Mouse (Mus musculus) embryonic fibroblast, embryonic 13.5 days (primary cell): ENCODE data around the gene 0610040J01Rik.

Source experiments
- CTCF ChIP-seq: IDR thresholded peaks from 2 replicates; pipeline ENCODE4 v1.5.1; 2011; ENCODE audit warnings: mild to moderate bottlenecking, control low read depth, low read length, moderate library complexity, borderline replicate concordance; ENCODE audit not compliant: insufficient read depth
- POLR2A ChIP-seq: IDR thresholded peaks from 2 replicates; pipeline ENCODE4 v1.6.1; 2011; ENCODE audit warnings: low read depth, mild to moderate bottlenecking, control low read depth, low read length, moderate library complexity

- TF ChIP-seq CTCF (no peak), POLR2A (no peak)
Observed at GRCm38 (mm10) chr5:63773603-63774002, 38.6 kb upstream of the 0610040J01Rik start.
